Mouse (Mus musculus) spleen, adult 18-20 months (tissue): ENCODE measurements around the gene H2-Eb1.
"Not testable (repeated sequence)": the region's sequence is repeated elsewhere in the genome, so short reads cannot be mapped to it uniquely, and the experiment has no call there.

Source experiments
- DNase-seq, 2 experiments: peaks; one replicate each; pipeline ENCODE4 v3.0.0; 2022; ENCODE audit warnings: mixed read lengths in 2 of 2

H2-Eb1 gene

DNA sequence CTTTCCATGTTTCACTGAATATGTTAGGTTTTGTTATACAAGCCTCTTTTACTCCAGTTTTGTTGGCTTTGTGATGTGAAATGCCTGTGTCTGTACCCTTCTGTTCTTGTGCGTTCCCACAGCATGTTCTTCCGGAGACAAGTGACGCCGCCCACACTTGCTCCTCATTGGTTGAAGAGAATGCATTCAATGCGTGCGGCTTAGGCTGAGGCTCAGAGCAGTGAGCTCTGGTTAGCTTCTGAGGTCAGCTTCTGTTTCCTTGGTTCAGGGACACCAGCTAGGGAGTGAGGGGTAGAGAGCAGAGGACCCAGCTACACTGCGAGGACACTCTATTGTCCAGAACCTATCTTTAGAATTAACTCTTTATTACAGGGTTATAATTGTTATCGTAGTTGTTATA lies 14.1 kb upstream of the H2-Eb1 start:
- peak; percentile 83 to 87 for DNase-seq

DNA sequence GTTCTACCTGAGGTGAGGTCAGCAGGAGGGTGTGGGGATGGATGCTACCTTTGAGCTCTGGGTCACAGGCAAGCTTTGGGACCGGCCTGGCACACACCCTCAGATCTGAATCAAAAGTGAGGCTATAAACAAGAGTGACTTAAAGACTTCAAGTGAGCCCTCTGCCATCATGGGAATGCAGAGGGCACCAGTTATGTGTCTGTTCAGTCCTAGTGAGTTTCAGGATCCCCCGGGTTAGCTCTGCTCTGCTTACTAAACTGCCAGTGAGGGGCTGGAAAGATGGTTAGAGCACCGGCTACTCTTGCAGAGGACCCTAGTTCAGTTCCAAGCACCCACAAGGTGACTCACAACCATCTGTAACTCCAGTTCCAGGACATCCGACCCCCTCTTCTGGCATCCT lies 13.1 kb upstream of the H2-Eb1 start:
- no peak for DNase-seq

DNA sequence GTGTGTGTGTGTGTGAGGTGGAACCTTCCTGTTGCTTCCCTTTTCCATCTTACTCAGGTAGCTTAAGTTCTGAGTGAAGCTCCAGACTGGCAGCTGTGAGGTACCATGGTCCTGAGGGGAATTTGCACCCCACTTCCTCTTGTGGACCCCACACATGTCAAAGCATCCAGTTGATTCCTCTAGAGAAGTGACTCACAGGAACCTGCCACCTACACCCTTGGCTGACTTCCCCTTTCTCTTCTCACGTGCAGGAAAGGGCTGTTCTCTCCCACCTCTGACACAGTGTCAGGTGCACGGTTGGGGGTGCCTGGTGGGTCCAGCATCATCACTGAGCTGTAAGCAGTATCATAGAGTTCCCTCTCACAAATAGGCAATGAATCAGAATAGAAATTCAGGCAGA lies 12.1 kb upstream of the H2-Eb1 start:
- DNase-seq: peak in 1 of 2 experiments; percentile 73

DNA sequence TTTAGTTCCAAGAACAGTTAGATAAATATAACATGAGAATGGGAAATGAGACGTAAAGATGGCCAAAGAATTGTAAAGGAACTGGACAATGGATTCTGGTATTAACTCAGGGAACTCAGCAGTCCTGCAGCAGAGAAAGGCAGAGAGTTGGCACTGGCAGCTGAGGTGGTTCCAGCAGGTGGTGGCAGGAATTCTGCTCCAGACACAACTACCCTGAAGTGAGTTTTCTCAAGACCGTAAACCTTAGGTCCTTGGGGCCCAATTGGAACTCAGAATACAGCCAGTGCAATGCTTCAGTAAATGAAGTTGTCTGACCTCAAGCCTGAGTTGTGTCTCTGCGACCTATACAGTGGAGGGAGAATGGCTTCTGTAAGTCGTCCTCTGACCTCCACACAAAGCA lies 11.4 kb upstream of the H2-Eb1 start:
- DNase-seq: peak in 1 of 2 experiments; percentile 11

DNA sequence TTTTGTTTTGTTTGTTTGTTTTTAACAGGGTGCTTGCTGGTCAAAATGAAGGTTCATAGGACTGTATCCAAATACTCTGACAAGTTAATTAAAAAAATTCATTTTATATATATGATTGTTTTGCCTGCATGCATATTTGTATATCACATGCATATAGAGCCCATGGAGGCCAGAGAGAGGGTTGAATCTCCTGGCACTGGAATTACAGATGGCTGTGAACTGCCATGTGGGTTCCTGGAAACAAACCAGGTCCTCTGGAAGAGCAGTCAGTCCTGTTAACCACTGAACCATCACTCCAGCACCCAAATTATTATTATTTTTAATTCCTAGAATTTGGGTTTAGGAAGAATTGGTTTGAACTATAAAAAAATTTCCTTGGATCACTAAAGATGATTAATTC lies 10.4 kb upstream of the H2-Eb1 start:
- no peak for DNase-seq

DNA sequence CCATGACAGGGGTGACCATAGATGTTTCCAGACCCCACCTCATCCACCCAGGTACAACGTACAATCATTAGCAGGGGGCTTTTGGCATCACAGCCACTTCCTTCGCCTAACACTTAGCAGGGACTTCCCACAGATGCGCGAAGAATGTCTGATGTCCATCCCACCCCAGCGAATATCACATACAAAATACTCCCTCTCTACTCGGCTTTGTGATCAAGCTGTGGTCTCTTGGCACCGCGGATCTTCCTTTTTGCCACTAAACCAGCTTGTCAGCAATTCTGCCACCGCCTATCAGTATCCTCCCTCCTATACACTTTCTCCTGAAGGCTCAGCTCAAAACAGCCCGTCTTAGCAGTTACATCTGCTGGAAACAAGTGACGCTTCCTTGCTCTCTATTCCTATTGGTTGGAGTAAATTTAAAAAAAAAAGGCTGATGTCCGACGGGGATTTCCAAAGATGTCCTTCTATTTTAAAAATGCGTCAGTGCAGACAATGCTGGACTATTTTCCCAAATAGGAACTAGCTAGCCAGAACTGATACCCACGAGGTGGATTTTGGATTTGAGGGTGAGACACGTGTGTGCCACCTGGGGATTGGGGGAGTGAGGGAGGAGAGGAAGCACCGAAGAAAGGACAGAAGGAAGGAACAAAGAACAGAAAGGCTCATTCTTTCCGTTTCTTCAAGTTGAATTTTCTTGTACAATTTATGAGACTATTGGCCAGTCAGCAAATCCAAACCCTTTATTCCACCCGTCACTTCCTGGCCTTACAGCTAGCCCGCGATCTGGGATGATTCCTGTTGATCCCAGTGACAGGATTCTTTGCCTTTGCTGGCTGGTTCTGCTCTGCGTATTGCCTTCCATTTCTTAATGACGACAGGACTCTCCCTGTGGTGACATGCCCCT lies 9.5 kb upstream of the H2-Eb1 start:
- peak; percentile 65 to 68 for DNase-seq

DNA sequence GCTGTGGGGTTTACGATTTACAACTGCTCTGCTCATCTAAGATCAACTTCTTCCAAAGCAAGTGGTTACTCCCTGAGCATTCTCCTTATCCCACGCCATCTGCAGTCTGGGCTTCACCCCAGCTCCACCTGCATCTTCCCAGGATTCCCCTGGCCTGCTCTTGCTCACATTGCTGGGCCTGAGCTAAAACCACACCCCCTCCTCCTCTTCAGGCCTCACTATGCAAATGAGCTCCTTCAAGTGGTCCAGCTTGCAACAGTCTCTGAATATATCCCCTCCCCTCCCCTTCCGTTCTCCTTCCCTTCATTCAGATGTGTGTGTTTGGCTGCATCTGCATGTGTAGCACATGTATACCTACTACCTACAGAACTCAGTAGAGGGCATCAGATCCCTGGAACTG lies 6.3 kb upstream of the H2-Eb1 start:
- peak in 1 of 2 experiments; percentile 52 for DNase-seq

DNA sequence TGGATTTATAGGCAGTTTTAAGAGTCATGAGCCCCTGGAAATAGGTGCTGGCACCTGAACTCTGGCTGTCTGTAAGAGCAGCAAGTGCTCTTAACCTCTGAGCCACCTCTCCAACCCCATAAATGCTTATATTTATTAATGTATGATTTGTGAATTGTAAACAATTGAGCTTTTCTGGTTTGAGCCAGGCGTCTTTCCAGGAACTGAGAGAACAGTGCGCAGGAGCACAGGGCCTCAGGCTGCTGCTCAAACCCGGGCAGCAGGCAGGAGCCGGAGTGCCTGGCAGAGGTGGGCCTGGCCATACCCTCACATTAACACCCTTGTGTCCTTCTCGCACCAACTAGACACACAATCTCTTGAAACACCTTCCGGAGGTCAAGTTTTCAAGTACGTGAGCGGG lies 5.6 kb upstream of the H2-Eb1 start:
- DNase-seq: no peak

DNA sequence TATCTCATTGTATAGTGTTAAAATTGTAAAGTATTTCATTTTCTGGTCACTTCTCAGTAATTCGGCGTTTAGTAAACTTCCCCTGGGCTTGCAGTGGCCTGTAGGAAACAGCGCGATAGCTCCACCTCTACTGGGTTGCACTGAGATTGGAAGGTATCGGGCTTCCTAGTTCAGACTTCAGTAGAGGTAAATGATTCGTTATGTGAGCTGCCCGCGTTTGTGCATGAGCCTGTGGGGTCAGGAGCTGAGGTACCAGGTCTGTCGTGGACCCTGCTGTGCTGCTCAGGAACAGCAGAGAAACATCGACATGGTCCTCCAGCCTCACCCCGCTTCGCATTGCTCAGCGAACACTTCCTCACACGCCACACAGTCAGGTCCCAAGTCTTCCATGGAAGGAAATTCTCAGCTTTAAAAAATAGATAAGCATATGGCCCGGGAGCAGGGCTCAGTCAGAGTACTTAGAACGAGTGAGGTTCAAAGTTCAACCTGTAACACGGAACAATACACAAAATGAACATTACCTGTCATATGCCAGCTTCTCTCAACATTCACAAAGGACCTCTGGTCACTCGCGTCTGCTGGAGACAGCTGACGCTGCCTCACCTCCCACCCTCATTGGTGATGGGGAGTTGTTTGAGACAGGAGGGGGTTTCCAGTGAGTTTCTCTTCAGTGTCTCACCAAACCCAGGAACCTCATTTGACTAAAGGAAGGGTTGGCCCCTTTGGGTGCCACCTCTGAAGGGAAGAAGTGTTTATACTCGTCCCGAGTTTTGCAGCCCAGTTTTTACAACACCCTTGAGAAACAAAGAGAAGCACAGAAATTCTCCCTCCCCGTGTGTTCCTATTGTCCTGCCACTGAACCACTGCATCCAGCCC lies 4.7 kb upstream of the H2-Eb1 start:
- DNase-seq: peak; percentile 70 to 83

DNA sequence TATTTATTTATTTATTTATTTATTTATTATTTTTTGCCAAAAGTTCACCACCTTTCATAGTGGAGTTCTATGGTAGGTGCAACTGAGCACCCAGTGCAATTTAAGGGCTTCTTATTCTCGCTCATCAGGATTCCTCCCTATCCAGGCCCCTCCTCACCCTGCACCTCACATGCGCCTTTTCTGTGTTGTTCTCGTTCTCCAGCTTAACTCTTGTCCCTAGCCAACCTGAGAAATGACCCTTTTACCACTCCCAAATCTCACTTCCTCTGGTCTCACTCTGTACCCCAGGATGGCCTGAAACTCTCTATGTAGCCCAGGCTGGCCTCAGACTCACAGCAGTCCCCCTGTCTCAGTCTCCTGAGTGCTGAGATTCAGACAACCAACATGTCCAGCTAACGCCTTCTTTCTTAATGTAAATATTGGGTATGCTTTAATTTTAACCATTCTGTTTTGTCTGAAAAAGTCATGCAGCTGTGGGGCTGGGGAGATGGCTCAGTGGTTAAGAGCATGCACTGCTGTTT lies 3.9 kb upstream of the H2-Eb1 start:
- no peak for DNase-seq

DNA sequence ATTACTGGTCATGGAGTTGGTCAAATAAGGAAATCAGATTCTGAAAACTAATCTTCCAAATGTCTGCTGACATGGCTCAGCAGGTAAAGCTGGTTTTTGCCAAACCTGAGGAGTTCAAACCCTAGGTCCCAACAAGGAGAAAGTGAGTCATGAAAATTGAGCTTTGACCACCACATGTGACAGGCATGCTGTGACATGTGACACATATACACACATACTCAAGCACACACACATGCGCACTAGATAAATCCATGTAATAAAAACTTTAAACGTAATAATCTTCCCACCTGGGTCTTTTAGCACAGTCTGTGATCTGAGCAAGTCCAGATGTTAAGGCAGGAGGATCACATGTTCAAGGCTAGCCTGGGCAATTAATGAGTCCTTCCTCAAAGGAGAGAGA lies 1.9 kb upstream of the H2-Eb1 start:
- no peak for DNase-seq

DNA sequence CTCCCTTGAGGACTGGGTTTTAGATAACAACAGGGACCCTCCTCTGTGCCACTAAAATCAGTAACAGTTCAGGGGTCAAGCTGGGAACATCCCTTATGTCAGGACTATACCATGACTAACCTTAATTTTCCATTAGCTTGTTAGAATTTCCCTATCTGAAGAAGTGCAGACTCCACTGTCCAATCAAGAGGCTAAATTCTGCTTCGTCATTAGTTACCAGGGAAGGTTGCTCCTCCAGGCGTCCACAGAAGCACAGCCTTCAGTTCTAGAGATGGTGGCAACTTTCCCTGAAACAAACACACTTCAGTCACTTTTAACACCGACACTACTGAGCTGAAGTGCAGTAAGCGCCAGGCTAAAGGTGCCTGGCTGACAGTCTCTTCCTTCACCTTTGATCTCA lies 916 bp upstream of the H2-Eb1 start:
- peak; percentile 61 to 67 for DNase-seq

DNA sequence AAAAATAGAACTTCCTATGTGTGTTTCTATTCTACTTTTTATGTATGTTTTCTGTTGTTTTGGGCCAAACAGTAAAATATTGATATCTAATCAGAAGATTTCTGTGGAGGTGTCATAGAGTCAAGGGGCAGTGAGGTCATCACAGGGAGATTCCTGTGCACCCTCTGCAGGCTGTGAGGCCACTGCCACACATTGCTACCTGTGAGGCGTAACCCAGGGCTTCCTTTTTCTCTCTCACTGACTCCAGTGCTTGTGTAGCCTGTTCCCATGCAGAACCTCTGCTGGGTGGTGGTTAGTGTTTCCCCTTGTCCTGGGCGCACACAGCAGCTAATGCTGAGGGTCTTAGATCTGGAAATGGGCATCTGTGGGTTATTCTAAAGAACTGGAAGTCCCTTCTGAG lies 740 bp downstream of the H2-Eb1 start:
- DNase-seq: peak; percentile 50 to 58

DNA sequence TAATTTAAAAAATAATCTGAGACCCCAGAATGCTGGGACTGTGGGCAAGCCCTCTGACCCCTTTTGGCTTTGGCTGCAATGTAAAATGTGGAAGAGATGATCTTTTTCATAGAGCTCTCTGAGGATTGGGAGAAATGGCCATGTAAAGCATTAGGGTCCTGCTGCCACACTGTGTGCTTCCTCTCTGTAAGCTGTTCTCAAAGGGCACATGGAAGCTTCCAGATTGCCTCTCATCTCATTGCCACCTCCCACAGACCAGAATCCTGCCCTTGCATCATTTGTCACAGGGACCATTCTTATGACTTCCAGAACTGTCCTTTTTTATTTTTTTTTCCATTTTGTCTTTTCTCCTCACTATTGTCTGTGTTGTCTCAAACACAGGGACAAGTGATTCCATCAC lies 1.5 kb downstream of the H2-Eb1 start:
- peak in 1 of 2 experiments; percentile 8 for DNase-seq

DNA sequence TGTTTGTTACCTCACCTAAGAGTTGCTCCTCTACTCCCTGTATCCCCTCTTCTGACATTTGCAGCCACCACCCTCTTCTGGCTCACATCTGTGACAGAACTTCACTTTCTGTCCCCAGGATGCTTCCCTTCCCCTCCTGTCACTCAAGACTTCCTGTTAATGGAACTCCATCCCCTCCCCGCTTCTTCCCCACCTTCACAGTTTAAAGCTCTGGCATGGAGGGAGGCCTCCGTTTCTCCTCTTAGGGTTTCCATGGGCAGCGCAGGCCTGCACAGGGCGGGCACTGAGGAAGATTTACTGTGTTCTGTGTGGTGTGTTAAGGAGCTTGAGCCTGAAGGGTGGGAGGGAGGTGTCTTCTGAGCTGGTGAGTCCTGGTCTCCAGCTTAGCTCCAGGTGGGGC lies 2.5 kb downstream of the H2-Eb1 start:
- peak in 1 of 2 experiments; percentile 11 for DNase-seq

DNA sequence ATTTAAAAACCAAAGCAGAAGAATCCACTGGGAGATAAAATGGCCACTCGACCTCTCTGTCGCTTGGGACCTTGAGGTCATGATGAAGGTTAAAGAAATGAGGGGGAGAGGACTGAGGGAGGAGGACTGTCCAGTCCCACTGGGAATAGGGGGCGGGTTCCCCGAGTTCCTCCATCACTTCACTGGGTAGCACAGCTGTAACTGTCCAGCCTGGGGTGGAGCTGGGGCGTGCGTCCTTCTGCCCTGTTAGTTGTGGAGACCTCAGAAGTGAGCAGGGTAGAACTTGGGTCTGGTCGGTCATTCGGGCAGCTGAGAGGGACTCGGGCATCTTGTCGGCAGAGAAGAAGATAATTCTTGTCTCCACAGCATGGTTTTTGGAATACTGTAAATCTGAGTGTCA lies 3.6 kb downstream of the H2-Eb1 start:
- no peak for DNase-seq

DNA sequence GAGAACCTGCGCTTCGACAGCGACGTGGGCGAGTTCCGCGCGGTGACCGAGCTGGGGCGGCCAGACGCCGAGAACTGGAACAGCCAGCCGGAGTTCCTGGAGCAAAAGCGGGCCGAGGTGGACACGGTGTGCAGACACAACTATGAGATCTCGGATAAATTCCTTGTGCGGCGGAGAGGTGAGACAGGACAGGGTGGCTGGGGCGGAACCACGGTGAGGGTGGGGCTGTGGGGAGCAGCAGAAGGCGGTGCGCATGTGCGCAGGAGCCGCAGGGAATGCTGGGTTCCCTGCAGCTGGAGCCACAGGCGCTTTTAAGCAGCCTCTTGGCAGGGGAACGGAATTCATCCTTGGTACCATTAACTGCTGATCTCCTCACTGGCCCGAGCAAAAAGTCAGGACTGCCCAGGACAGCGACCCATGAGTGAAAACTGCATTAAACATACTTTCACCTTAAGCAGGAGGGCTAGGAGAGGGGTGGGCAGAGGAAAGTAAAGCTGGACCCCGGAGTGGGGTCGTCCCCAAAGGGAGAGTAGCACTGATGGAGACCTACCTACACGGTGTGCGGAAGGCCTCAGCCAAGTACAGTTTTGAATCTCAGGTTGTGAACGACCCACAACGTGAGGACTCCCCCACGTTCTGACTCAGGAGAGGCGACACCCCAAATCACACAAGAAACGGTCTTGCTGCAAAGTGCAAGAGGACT lies 4.2 kb downstream of the H2-Eb1 start:
- DNase-seq: no peak

DNA sequence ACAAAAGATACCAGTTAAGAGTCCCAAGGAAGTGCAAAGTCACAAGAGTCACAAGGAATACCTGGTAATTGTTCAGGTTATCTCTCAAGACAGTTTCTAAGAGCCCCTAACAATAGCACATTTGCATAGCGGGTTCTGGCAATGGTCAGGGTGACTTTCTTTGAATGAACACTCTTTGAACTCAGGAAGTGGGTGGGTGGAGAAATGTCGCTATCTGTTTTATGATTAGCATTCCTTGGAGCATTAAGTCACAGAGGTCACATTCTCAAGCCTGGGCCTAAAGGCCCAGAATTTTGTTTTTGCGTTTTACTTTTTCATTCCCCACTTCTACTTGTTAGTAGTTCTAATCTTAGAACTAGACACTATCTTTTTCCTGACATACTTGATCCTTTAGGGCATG lies 4.9 kb downstream of the H2-Eb1 start:
- not testable (repeated sequence) for DNase-seq

DNA sequence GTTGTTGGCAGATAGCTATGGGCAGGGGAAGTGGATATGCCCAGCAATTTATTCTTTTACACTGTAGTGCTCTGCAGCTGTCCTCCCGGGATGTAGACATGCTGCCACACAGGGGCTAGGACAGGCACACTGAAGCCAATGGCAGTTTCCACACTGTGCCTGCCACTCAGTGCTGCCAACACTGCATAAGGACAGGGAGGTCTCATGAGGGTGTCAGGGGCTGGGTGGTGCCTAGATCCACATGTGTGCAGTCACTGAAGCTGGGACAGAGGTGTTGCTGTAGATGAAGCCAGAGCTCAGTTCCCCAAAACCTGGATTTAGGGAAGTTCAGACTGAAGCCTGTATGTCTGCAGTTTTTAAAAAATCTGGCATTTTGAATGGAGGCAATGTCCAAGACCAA lies 6.5 kb downstream of the H2-Eb1 start:
- no peak for DNase-seq

DNA sequence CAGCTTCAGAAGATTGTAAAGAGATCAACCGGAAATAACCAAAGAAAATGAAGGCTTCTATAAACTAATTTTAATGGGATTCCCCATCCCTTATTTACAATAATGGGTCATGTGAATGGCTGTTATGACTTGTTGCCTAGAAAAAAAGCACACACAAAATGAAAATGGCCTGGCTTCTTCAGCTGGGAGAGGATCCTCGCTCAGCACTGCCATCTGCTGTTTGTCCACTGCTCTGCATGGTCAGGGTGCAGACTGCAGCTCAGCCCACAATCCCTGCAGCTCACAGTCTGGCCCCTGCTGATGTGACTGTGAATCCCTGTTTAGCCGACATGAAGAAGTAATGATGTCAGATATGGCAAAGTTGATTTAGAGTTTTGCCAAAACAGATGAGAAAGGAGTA lies 7.7 kb downstream of the H2-Eb1 start:
- DNase-seq: peak; percentile 67 to 79

DNA sequence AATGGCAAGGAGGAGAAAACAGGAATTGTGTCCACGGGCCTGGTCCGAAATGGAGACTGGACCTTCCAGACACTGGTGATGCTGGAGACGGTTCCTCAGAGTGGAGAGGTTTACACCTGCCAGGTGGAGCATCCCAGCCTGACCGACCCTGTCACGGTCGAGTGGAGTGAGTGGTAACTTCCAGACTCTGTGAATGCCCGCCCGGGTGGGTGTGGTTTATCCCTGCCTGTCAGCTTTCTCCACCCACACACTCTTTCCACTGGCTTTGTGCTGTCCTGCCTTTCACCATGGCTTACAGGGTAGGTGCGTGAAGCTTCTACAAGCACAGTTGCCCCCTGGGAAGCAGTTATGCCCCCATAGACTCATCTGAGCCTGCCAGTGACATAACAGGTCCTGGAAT lies 8.6 kb downstream of the H2-Eb1 start:
- no peak for DNase-seq

DNA sequence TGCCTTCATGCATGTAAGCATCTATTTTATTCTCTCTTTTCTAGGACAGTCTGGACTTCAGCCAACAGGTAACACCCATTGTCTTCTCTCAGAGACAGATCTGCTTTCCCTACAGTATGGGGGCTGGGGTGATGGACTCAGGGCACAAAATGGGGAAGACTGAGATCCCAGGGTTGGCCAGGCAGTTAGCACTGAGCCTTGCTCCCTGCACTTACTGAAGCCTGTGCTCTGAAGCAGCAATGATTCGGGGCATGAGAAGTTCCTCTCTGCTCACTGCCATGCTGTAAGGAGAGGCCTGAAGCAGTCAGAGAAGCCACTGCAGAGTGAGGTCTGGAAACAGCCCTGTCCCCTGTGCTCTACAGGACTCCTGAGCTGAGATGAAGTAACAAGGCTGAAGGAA lies 9.8 kb downstream of the H2-Eb1 start:
- peak in 1 of 2 experiments; percentile 5 for DNase-seq

DNA sequence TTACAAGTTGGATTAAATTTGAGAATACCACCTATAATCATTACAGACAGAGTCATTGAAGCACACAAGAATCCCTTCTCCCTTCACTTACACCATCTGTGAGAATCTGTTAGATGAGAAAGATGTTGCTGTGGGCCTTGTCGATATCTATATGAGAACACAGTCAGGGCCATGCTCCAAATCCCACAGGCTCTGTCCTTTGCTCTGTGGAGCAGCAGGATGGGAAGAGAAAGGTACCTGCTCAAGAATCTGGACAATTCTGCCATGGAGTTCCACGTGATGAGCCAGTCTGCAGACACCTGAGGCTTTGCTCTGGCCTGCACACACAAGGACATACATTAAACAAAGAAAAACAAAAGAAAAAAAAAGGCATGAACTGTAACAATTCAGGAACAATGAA lies 11.0 kb downstream of the H2-Eb1 start:
- DNase-seq: peak in 1 of 2 experiments; percentile 2
